Mouse (Mus musculus): ENCODE measurements at regions not wholly inside any gene's neighbourhood (a gene's known extent, or its start where the extent isn't known, plus 50 kb on each side); places are given as distances from the start of the nearest gene placed in this dataset.

GRCm38 (mm10) chr12:54492737-54493136 is 163.6 kb downstream of the Sptssa start:
- TF ChIP-seq CTCF (IDR thresholded peaks at IDR 0.05; ENCODE audit: low read depth, low read length) (no peak), GATA1 (IDR thresholded peaks at IDR 0.05; ENCODE audit: borderline replicate concordance, low read length) (no peak), POLR2AphosphoS5 (IDR thresholded peaks at IDR 0.05; ENCODE audit: insufficient replicate concordance, low read depth, low read length) (no peak), TAL1 (conservative IDR thresholded peaks at IDR 0.05; ENCODE audit: low read depth, low read length) (no peak)

Data from G1E (cell line).